Mouse (Mus musculus) retina, embryonic 14.5 days (tissue): ENCODE measurements around the gene Adck1.
"Not testable (repeated sequence)": the region's sequence is repeated elsewhere in the genome, so short reads cannot be mapped to it uniquely, and the experiment has no call there.

Source experiments
- DNase-seq: peaks from one replicate; pipeline ENCODE4 v3.0.0-alpha.2; 2015; ENCODE audit warnings: low spot score

The Adck1 gene

DNA sequence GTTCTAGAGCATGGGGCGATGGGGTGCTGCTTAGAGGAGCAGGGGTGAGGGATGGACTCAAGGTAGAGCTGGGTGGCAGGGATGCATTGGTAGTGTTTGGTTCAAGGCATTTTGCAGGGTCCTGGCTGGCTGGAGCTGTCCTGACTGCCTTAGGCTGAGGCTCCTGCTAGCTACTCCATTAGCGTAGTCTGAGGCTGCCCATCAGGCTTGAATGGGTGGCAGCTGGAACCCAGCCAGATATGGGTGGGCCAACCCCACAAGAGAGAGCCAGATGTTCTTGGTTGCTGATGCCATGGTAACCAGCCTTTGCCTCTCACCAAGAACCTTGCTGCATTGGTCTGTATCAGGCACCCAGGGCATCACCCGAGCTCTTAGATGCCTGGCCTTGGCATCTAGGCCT, 66.6 kb downstream of the Adck1 start:
- DNase-seq = no peak

- DNase-seq = no peak
Observed at GRCm38 (mm10) chr12:88428735-88429134, 68.4 kb downstream of the Adck1 start.

- no peak for DNase-seq
Observed at GRCm38 (mm10) chr12:88432277-88432676, 71.9 kb downstream of the Adck1 start.

- DNase-seq = no peak
Observed at GRCm38 (mm10) chr12:88433171-88433570, 72.8 kb downstream of the Adck1 start.

DNA sequence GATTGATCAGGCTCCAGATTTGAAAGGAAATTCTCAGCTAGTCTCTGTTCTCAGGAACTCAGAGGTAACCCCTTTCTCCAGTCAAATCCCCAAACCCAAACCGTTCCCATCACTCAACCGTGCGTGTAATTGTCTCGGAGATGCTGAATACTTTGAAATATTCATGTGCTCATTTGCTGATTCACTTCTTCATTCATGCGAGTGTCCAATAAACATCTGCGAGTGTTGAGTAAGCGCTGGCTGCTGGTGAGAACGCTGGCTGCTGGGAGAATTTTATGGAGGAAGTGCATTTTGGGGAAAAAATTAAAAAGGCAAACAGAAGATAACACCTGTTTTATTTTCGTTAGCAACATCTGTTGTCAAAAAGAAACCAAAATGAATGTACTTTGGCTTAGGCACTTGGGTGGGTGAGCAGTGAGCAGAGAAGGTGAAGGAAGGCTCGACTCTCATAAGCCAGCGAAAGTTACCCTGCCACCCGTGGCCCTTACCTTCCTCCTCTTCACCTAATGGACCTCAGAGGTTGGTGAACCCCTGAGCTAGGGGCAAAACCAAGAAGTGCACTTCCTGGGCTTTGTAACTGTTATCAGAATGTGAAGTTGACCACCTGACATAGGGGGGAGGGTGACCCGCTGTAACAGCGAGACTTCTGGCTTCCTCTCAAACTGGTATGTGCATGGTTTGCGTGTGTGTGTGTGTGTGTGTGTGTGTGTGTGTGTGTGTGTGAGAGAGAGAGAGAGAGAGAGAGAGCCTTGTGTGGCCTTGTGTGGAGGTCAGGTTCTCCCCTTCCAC, 76.8 kb downstream of the Adck1 start:
- peak; percentile 28 for DNase-seq

GRCm38 (mm10) chr12:88441922-88442809, 81.8 kb downstream of the Adck1 start:
- no peak for DNase-seq

GRCm38 (mm10) chr12:88444040-88444439, 83.7 kb downstream of the Adck1 start:
- no peak for DNase-seq

DNA sequence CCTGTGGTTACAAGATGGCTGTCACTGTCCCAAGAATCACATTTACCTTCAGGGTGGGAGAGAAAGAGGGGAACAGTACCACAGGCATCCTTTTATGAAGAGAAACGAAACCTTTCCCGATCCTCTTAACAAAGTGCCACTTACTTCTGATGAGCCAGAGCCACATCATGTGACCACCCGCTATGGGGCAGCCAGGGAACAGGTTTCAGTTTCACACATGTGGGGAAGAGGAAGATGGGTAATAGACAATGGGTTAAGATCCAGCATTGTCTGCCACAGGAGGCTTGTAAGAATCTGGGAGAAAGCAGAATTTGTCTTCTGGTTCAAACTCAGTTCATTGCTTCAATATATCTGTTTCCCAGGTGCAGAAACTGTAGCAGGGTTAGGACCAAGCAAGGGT, 85.1 kb downstream of the Adck1 start:
- no peak for DNase-seq

GRCm38 (mm10) chr12:88450658-88451563, 90.6 kb downstream of the Adck1 start:
- DNase-seq = no peak

- no peak for DNase-seq
Observed at GRCm38 (mm10) chr12:88454701-88455410, 94.5 kb downstream of the Adck1 start.

DNA sequence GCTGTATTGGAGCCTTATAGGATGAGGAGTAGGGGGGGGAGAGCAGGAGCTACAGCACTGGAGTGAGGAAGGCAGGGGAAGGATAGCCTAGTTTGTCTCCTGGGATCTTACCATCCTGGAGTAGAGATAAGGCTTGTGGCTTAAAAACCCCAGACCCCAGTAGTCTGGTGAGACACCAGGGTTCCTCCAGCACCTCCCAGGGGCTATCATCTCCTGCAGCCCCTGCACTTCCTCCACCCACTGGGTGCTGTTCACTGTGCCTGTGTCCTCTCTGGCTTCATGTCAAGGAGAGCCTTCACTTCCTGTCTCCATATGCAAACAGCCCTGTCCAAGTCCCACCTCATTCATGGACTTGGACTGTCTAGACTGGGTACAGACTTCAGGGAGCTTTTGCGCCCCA, 96.7 kb downstream of the Adck1 start:
- no peak for DNase-seq

DNA sequence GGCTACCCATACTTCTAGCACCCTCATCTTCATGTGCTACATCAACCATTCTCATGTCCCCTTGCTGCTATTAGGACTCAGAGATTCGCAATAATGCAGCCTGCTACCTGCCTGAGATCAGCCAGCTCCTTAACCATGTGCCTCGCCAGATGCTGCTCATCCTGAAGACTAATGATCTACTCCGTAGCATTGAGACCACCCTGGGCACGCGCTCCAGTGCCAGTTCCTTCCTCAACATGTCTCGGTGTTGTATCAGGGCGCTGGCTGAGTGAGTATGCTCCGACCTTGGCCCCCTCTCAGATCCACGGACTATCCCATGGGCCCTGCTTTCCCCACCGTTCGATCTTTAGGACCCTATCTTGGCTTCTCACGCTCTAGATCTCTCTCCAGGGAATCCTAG, 98.6 kb downstream of the Adck1 start:
- DNase-seq = no peak

DNA sequence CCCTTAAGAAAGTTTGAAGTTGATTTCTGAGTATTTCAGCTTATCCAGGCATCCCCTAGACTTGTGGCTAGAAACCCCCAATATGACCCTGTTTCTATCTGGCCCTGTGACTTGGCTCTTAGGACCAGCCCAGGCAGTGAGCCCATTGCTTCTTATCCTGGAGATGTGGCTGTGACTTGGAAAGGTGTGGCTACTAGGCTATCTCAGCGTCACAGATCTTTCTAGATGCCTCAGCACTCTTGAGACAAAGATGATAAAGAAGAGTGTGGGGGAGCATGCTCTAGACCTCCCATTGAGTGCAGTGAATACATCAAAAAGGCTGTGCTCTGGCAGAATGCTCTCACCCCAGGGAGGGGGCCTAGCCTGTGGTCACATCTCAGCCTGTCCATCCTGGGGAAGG, 99.1 kb downstream of the Adck1 start:
- no peak for DNase-seq

DNA sequence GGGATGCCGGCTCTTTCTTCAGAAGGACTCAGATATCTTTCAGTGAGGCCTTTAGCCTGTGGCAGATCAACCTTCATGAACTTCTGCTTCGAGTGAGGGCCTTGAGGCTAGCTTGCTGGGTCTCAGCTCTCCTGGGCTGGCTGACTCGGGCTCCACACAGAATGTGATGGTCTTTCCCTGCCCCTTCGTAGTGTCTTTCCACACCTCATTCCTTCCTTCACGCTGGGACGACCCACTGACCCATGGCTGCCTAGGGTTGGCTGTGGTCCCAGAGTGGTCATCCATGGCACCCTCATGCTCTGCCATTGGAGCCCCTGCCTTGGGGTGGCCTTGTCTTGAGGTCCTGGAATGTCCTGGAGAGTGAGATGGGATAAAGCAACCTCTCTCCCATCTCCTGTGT, 100.7 kb downstream of the Adck1 start:
- no peak for DNase-seq

- no peak for DNase-seq
Observed at GRCm38 (mm10) chr12:88463588-88464290, 103.4 kb downstream of the Adck1 start.

DNA sequence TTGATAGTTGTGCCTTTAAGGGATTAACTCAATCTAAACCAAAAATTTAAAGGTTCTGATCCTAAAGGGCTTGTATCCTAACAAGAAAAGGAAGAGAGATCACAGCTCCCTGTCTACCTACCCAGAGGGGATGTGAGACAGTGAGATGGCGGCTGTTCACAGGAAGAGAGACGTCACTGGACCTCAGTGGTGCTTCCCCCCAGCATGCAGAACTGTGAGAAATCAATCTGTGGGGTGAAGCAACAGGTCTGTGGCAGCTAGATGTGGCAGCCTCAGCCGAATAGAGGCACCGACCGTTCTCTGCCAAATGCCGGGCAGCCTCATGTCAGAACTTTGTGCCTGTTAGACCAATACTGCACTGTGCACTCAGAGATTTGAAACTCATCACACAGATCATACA, 106.4 kb downstream of the Adck1 start:
- no peak for DNase-seq

- no peak for DNase-seq
Observed at GRCm38 (mm10) chr12:88467257-88467656, 106.9 kb downstream of the Adck1 start.

DNA sequence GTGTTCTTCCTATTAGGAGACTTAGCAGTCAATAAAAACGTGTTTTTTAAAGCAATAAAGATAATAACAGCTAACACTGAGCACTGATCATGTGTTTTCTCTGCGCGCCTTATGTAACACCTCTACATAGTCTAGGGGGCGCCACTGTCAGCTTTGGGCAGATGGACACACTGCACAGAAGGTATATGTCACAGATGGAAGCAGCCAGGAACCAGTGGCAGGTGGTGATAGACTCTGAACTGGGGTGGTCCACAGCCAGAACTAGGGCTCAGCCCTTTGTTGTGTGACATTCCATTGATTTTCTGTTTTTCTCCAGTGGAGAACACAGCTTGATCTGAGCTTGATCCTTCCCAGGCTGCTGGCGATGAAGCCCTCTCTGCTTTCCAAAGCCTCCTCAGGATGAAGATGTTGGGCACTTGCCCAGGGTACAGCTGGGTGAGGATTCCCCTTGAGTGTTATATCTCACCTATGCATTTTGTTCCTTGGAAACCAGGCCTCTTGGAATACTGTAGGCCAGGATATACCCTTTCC, 107.6 kb downstream of the Adck1 start:
- peak; percentile 14 for DNase-seq

GRCm38 (mm10) chr12:88468691-88469090, 108.3 kb downstream of the Adck1 start:
- no peak for DNase-seq

DNA sequence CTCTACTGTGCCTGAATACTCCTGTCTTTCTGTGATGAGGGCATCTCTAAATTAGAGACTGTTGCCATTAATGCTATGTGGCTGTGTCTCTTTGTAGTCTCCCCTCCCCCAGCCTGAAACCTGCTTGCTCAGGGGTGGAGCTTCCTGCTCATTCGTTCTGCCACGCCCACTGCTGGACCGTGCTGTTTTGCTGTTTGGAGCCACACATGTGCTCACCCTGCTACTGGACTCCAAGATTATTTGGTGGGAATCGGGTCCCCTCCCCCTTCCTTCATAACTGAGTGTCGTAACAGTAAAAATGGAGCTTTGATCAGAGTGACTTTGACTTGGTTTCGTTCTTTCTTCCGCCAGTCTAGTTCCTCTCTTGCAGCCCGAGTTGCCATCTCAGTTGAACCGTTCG, 111.5 kb downstream of the Adck1 start:
- not testable (repeated sequence) for DNase-seq

- no peak for DNase-seq
Observed at GRCm38 (mm10) chr12:88472832-88473231, 112.5 kb downstream of the Adck1 start.
